Mouse (Mus musculus): ENCODE results near the gene Mettl6. TPM values are rescaled to one million over a fixed set of nuclear protein-coding genes. Genes with fewer than 3 reads are reported as not detected.

Mettl6 gene
- polyA plus RNA-seq, 1 experiment, result 23.6 TPM

GRCm38 (mm10) chr14:31521318-31521717 is 26.5 kb upstream of the Mettl6 start:
- peak in 1 of 2 experiments; percentile 22 for DNase-seq
- 70% methylated on average over 2 of the region's 2 CpGs for WGBS
- Histone ChIP-seq H3K27ac (ENCODE audit: insufficient read depth, low read length) (no peak overlapping the region), H3K4me3 (replicated peaks; ENCODE audit: insufficient read depth, low read depth, low read length) (no peak overlapping the region), H3K27me3 (ENCODE audit: control insufficient read depth, insufficient read depth, low read length) (no peaks in the 10 kb centered on the region), H3K4me1 (ENCODE audit: control insufficient read depth, insufficient read depth, low read length) (no peaks in the 10 kb centered on the region; the same call in 1 of the 2 replicates)
- no peak for TF ChIP-seq CTCF (IDR thresholded peaks at IDR 0.05; ENCODE audit: borderline replicate concordance, insufficient read depth, low read depth, low read length)
- TF ChIP-seq POLR2A (IDR thresholded peaks at IDR 0.05; ENCODE audit: borderline replicate concordance, insufficient read depth, low read length), result no peak

- Histone ChIP-seq H3K27me3 (ENCODE audit: control insufficient read depth, insufficient read depth, low read length) (no peaks in the 10 kb centered on the region), H3K4me3 (replicated peaks; ENCODE audit: insufficient read depth, low read depth, low read length) (no peak overlapping the region), H3K4me1 (ENCODE audit: control insufficient read depth, insufficient read depth, low read length) (no peaks in the 10 kb centered on the region; the same call in 1 of the 2 replicates), H3K27ac (ENCODE audit: insufficient read depth, low read length) (no peak overlapping the region)
- 35% methylated on average over 3 of the region's 3 CpGs for WGBS
- DNase-seq, result no peak
- TF ChIP-seq POLR2A (IDR thresholded peaks at IDR 0.05; ENCODE audit: borderline replicate concordance, insufficient read depth, low read length) (no peak), CTCF (IDR thresholded peaks at IDR 0.05; ENCODE audit: borderline replicate concordance, insufficient read depth, low read depth, low read length) (peak; percentile 37; the same call in 1 of the 2 replicates)
Measured at GRCm38 (mm10) chr14:31519165-31519564, 24.3 kb upstream of the Mettl6 start.

- Histone ChIP-seq H3K4me3 (replicated peaks; ENCODE audit: insufficient read depth, low read depth, low read length) (no peak overlapping the region), H3K27ac (ENCODE audit: insufficient read depth, low read length) (no peak overlapping the region), H3K27me3 (ENCODE audit: control insufficient read depth, insufficient read depth, low read length) (no peaks in the 10 kb centered on the region), H3K4me1 (ENCODE audit: control insufficient read depth, insufficient read depth, low read length) (no peaks in the 10 kb centered on the region; the same call in 1 of the 2 replicates)
- 94% methylated on average over 2 of the region's 2 CpGs for WGBS
- no peak for DNase-seq
- TF ChIP-seq CTCF (IDR thresholded peaks at IDR 0.05; ENCODE audit: borderline replicate concordance, insufficient read depth, low read depth, low read length) (no peak), POLR2A (IDR thresholded peaks at IDR 0.05; ENCODE audit: borderline replicate concordance, insufficient read depth, low read length) (no peak)
Measured at GRCm38 (mm10) chr14:31515895-31516294, 21.1 kb upstream of the Mettl6 start.

- Histone ChIP-seq H3K4me3 (replicated peaks; ENCODE audit: insufficient read depth, low read depth, low read length) (no peak overlapping the region), H3K4me1 (ENCODE audit: control insufficient read depth, insufficient read depth, low read length) (peaks cover 19% of the 10 kb centered on the region), H3K27ac (ENCODE audit: insufficient read depth, low read length) (no peak overlapping the region), H3K27me3 (ENCODE audit: control insufficient read depth, insufficient read depth, low read length) (no peaks in the 10 kb centered on the region)
- DNase-seq, result no peak
- WGBS, result 41% methylated on average over 3 of the region's 3 CpGs
- no peak for TF ChIP-seq CTCF (IDR thresholded peaks at IDR 0.05; ENCODE audit: borderline replicate concordance, insufficient read depth, low read depth, low read length)
- TF ChIP-seq POLR2A (IDR thresholded peaks at IDR 0.05; ENCODE audit: borderline replicate concordance, insufficient read depth, low read length), result no peak
Measured at GRCm38 (mm10) chr14:31510322-31510721, 15.5 kb upstream of the Mettl6 start.

- DNase-seq, result peak in 1 of 2 experiments; percentile 56
- peaks cover 19% of the 10 kb centered on the region for H3K4me1 ChIP-seq (ENCODE audit: control insufficient read depth, insufficient read depth, low read length)
- WGBS, result 99% methylated on average over 2 of the region's 2 CpGs
Measured at GRCm38 (mm10) chr14:31509911-31510310, 15.1 kb upstream of the Mettl6 start.

GRCm38 (mm10) chr14:31506456-31506855 is 11.6 kb upstream of the Mettl6 start:
- H3K27ac ChIP-seq (ENCODE audit: insufficient read depth, low read length), result peak overlapping the region; percentile 52; the same call in 1 of the 2 replicates
- peaks cover 19% of the 10 kb centered on the region for H3K4me1 ChIP-seq (ENCODE audit: control insufficient read depth, insufficient read depth, low read length)
- peak; percentile 61 to 87 for DNase-seq
- 19% methylated on average over 6 of the region's 6 CpGs for WGBS
- no peaks in the 10 kb centered on the region for H3K27me3 ChIP-seq (ENCODE audit: control insufficient read depth, insufficient read depth, low read length)
- TF ChIP-seq POLR2A (IDR thresholded peaks at IDR 0.05; ENCODE audit: borderline replicate concordance, insufficient read depth, low read length), result no peak
- no peak for TF ChIP-seq CTCF (IDR thresholded peaks at IDR 0.05; ENCODE audit: borderline replicate concordance, insufficient read depth, low read depth, low read length)
- H3K4me3 ChIP-seq (replicated peaks; ENCODE audit: insufficient read depth, low read depth, low read length), result no peak overlapping the region

More at GRCm38 (mm10) chr14:31509911-31510310, 15.1 kb upstream of the Mettl6 start:
- no peak overlapping the region; the same call in 1 of the 2 replicates for H3K27ac ChIP-seq (ENCODE audit: insufficient read depth, low read length)
- TF ChIP-seq CTCF (IDR thresholded peaks at IDR 0.05; ENCODE audit: borderline replicate concordance, insufficient read depth, low read depth, low read length) (no peak), POLR2A (IDR thresholded peaks at IDR 0.05; ENCODE audit: borderline replicate concordance, insufficient read depth, low read length) (no peak)
- H3K4me3 ChIP-seq (replicated peaks; ENCODE audit: insufficient read depth, low read depth, low read length), result no peak overlapping the region
- H3K27me3 ChIP-seq (ENCODE audit: control insufficient read depth, insufficient read depth, low read length), result no peaks in the 10 kb centered on the region

- Histone ChIP-seq H3K4me1 (ENCODE audit: control insufficient read depth, insufficient read depth, low read length) (peaks cover 10% of the 10 kb centered on the region), H3K4me3 (replicated peaks; ENCODE audit: insufficient read depth, low read depth, low read length) (no peak overlapping the region), H3K27ac (ENCODE audit: insufficient read depth, low read length) (no peak overlapping the region), H3K27me3 (ENCODE audit: control insufficient read depth, insufficient read depth, low read length) (no peaks in the 10 kb centered on the region)
- 66% methylated on average over 13 of the region's 13 CpGs for WGBS
- TF ChIP-seq CTCF (IDR thresholded peaks at IDR 0.05; ENCODE audit: borderline replicate concordance, insufficient read depth, low read depth, low read length) (no peak), POLR2A (IDR thresholded peaks at IDR 0.05; ENCODE audit: borderline replicate concordance, insufficient read depth, low read length) (no peak)
- DNase-seq, result no peak
Measured at GRCm38 (mm10) chr14:31503406-31503805, 8.6 kb upstream of the Mettl6 start.

GRCm38 (mm10) chr14:31499526-31499925 is 4.7 kb upstream of the Mettl6 start:
- DNase-seq, result no peak
- H3K27me3 ChIP-seq (ENCODE audit: control insufficient read depth, insufficient read depth, low read length), result no peaks in the 10 kb centered on the region
- peaks cover 5% of the 10 kb centered on the region; the same call in 1 of the 2 replicates for H3K4me1 ChIP-seq (ENCODE audit: control insufficient read depth, insufficient read depth, low read length)
- no peak overlapping the region for H3K27ac ChIP-seq (ENCODE audit: insufficient read depth, low read length)
- no peak overlapping the region for H3K4me3 ChIP-seq (replicated peaks; ENCODE audit: insufficient read depth, low read depth, low read length)
- TF ChIP-seq CTCF (IDR thresholded peaks at IDR 0.05; ENCODE audit: borderline replicate concordance, insufficient read depth, low read depth, low read length), result no peak
- no peak for TF ChIP-seq POLR2A (IDR thresholded peaks at IDR 0.05; ENCODE audit: borderline replicate concordance, insufficient read depth, low read length)
- 79% methylated on average over 1 of the region's 1 CpGs for WGBS

Data from cerebellum, adult 2 months (tissue).